Mouse (Mus musculus) thymus, adult 2 months (tissue): ENCODE data around the gene Kcng4.

Experiments
- CTCF ChIP-seq: fragments of 200-500 bp; IDR thresholded peaks from 2 replicates; pipeline ENCODE4 v1.5.1; 2012; ENCODE audit warnings: mild to moderate bottlenecking, control low read depth, low read length, moderate library complexity, borderline replicate concordance; ENCODE audit not compliant: control insufficient read depth, poor library complexity, insufficient read depth; ENCODE audit errors: extremely low read depth
- POLR2A ChIP-seq: fragments of 200-500 bp; IDR thresholded peaks from 2 replicates; pipeline ENCODE4 v1.6.1; 2012; ENCODE audit warnings: mild to moderate bottlenecking, low read length, control low read depth, moderate library complexity; ENCODE audit not compliant: control insufficient read depth, poor library complexity, insufficient read depth; ENCODE audit errors: extremely low read depth

DNA sequence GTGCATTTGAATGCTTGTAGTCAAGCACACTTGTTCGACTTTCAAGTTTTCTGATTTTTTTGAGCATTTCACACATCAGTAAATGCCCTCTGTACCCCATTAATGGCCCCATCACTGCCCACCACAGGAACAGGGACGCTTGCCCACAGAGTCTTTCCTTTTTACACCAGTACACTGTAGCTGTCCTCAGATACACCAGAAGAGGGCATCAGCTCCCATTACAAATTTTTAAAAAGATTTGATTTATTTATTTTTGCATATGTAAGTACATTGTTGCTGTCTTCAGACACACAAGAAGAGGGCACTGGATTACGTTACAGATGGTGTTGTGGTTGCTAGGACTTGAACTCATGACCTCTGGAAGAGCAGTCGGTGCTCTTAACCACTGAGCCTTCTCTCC is 47.2 kb downstream of the Kcng4 start:
- TF ChIP-seq CTCF (no peak), POLR2A (no peak)
